In genomic region chr1:55888711-55889366, GRCm38 (mm10) we compare ENCODE assay signal across 13 mouse cellular contexts.
DNase-seq lines count a peak whose midpoint lies in the region; ATAC-seq and TF ChIP-seq lines count a peak whose summit lies in the region.
"Had no signal": no experiment of that assay in that cellular context is flagged by ENCODE, and none has a peak within 500 bp of the region (broad histone marks: within the 10 kb centered on the region; RNA-seq: fewer than 3 reads in every experiment).

No protein-coding gene starts in this region.

- no peaks in the 10 kb centered on the region for H3K27me3 ChIP-seq in lung, postnatal 0 days (replicated peaks; ENCODE audit: insufficient read depth, low read length)

- H3K4me1 ChIP-seq in lung, postnatal 0 days (ENCODE audit: insufficient read depth, low read depth, low read length), result no peaks in the 10 kb centered on the region

- H3K4me3 ChIP-seq in lung, postnatal 0 days (ENCODE audit: low read depth, low read length), result 0 out of 2 replicates have a peak overlapping the region, but pooled peaks have one; percentile 14
- H3K4me3 ChIP-seq: embryonic facial prominence, embryonic 13.5 days had no signal

- no peak for ATAC-seq in lung, postnatal 0 days
- ATAC-seq: Patski had no signal

- TF ChIP-seq CTCF in lung, postnatal 0 days (IDR thresholded peaks at IDR 0.05), result no peak

- no peak overlapping the region for H3K27ac ChIP-seq in lung, postnatal 0 days (ENCODE audit: low read length)
- H3K27ac ChIP-seq: embryonic facial prominence, embryonic 13.5 days; stomach, postnatal 0 days had no signal

- no peak for TF ChIP-seq EP300 in lung, postnatal 0 days (IDR thresholded peaks at IDR 0.05)

- H3K4me2 ChIP-seq in lung, postnatal 0 days (replicated peaks; ENCODE audit: low read depth, low read length), result peak overlapping the region; percentile 43
- H3K4me2 ChIP-seq: embryonic facial prominence, embryonic 13.5 days had no signal

- 38% methylated on average over 17 of the region's 17 CpGs for WGBS in lung, postnatal 0 days

- DNase-seq in heart, adult 18-20 months, result peak; percentile 6 to 7
- no peak for DNase-seq in heart, postnatal 25 days (ENCODE audit: low spot score)
- DNase-seq in lung, postnatal 0 days (ENCODE audit: low spot score), result no peak
- no peak for DNase-seq in lung, postnatal 14 days
- peak; percentile 50 to 52 for DNase-seq in heart, postnatal 10 days
- DNase-seq in right cerebral cortex, postnatal 25 days, result peak; percentile 41
- DNase-seq in adipocyte (ENCODE audit: low spot score), result no peak
- DNase-seq in T-cell, adult 2 months (ENCODE audit: low spot score), result no peak
- DNase-seq: gastrocnemius, postnatal 36 days; kidney, postnatal 14 days had no signal

- no peaks in the 10 kb centered on the region for H3K36me3 ChIP-seq in lung, postnatal 0 days (ENCODE audit: insufficient read depth, low read length)
- H3K36me3 ChIP-seq: embryonic facial prominence, embryonic 13.5 days had no signal

- H3K9me3 ChIP-seq in lung, postnatal 0 days (ENCODE audit: low read length), result no peaks in the 10 kb centered on the region
- H3K9me3 ChIP-seq: embryonic facial prominence, embryonic 13.5 days had no signal

- H3K9ac ChIP-seq in lung, postnatal 0 days (replicated peaks; ENCODE audit: low read depth), result no peak overlapping the region; the same call in 1 of the 2 replicates
- H3K9ac ChIP-seq: embryonic facial prominence, embryonic 13.5 days had no signal

- intact Hi-C loops in heart, postnatal 25 days (cut with DNase I), result loop anchor here (5.0 kb wide), 1 partner anchor 1503 kb away; no protein-coding TSS in a partner anchor
- intact Hi-C loops in heart, postnatal 10 days (cut with DNase I), result loop anchor here (5.0 kb wide), 2 partner anchors 1103 to 1503 kb away; no protein-coding TSS in a partner anchor

Comparison
In these comparisons a context has a peak if more than half of its experiments do, and no peak if none do; other contexts are left out.
1. DNase-seq: peak in heart, adult 18-20 months (2 of 2), heart, postnatal 10 days (2 of 2) and right cerebral cortex, postnatal 25 days (single experiment); none in heart, postnatal 25 days (single experiment), lung, postnatal 0 days (single experiment), lung, postnatal 14 days (single experiment), adipocyte (single experiment) and T-cell, adult 2 months (single experiment).